Mouse (Mus musculus): ENCODE results near the gene Mboat7.
"Not testable (repeated sequence)": the region's sequence is repeated elsewhere in the genome, so short reads cannot be mapped to it uniquely, and the experiment has no call there.

Mboat7 gene

GRCm38 (mm10) chr7:3692987-3693808 lies at the start of gene Mboat7:
Mboat7 (minus strand) TSS chr7:3693523.
- DNase-seq (ENCODE audit: low spot score in 2 of 2): peak; percentile 96 to 98

DNA sequence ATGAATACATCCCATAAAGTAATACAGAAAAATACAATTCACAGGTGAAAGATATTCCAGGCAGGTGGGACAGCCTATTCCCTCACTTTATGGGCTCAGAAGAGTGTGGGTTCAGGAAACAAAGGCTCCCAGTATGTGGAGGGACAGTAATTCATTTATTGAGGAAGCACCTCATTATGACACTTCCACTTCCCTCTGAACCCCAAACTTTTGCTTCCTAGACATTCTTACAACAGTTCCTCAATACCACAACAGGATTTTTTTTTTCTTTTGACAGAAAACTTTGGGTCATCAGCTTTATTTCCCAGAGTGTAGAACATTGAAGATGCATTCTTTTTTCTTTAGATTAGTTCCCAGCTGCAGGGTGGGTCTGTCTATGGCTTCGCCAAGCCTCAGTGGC lies 39.4 kb upstream of the Mboat7 start:
- DNase-seq (ENCODE audit: low spot score in 2 of 2): not testable (repeated sequence)

DNA sequence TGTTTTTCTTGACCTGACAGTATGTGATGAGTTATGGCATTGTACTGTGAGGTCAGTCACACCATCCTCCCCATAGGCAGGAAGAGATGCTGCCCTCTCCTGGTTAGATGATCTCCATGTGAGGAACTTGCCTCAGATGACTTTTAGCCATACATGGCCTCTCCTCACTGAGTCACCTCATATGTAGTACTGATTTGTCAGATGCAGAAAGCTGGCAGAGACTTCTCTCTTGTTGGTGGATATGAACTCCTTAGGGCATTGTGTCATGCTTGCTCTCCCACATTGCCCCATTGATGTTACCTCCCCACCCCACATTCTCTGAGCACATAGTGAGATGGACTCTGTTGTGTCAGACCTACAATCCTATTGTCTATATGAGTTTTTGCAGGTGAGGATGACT lies 32.1 kb upstream of the Mboat7 start:
- DNase-seq (ENCODE audit: low spot score in 2 of 2): not testable (repeated sequence)

GRCm38 (mm10) chr7:3720268-3720667 lies 26.9 kb upstream of the Mboat7 start, which contains the start of gene Pirb:
Pirb (minus strand) TSS chr7:3720391.
- not testable (repeated sequence) for DNase-seq (ENCODE audit: low spot score in 2 of 2)

GRCm38 (mm10) chr7:3715249-3715648 lies 21.9 kb upstream of the Mboat7 start:
- no peak for DNase-seq (ENCODE audit: low spot score in 2 of 2)

GRCm38 (mm10) chr7:3712264-3712942 lies 19.1 kb upstream of the Mboat7 start:
- no peak for DNase-seq (ENCODE audit: low spot score in 2 of 2)

DNA sequence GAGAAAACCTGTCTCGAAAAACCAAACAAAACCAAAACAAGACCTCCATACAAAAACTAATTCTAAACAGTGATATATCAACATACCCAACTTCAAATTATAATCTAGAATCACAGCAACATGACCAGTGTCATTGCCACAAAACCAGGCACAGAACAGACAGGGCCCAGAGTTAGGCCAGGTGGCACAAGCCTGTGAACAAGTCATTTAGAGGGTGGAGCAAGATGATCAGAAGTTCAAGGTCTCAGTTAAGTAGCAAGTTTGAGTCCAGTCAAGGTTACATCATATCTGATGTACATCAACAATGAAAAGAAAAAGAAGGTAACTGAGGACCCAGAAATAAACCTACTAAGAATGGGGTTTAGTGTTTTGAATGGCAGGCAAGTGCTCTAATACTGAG lies 15.7 kb upstream of the Mboat7 start:
- no peak for DNase-seq (ENCODE audit: low spot score in 2 of 2)

GRCm38 (mm10) chr7:3708447-3708980 lies 15.2 kb upstream of the Mboat7 start:
- not testable (repeated sequence) for DNase-seq (ENCODE audit: low spot score in 2 of 2)

DNA sequence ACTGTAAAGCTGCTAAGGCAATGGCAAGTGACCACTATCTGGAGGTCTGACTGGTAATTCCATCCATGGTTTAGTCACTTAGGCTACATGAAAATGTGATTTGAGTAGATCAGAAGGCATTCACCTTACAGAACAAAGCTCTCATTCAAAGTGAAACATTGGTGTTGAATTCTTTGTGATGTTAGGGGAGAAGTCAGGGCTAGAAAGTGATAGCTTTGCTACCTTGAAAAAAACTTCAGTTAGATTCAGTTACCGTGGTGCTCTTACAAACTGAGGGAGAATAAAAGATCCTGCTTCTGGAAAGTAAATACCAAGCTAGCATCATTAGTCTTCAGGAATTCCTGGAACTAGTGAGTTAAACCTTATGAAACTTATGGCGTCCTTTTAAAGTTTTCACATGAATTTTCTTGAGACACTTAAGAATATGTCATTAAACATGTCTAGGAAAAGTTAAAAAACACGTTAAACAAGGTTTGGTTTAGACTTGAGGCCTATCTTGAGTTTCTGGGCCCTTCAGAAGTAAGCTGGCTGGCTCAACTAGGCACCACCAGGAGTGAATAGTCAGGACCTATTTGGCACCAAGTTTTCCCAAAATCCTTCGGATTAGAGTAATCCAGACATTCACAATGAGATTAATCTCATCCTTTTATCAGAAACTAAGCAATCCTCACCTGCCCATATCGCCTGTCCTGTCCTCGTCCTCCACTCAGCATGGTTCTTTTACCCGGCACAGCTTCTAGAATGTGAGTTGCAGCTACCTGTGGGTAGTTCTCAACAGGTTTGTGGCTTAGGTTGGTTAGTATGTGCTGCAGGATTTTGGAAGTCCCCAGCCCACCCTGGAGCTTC lies 14.5 kb upstream of the Mboat7 start:
- DNase-seq (ENCODE audit: low spot score in 2 of 2): no peak

DNA sequence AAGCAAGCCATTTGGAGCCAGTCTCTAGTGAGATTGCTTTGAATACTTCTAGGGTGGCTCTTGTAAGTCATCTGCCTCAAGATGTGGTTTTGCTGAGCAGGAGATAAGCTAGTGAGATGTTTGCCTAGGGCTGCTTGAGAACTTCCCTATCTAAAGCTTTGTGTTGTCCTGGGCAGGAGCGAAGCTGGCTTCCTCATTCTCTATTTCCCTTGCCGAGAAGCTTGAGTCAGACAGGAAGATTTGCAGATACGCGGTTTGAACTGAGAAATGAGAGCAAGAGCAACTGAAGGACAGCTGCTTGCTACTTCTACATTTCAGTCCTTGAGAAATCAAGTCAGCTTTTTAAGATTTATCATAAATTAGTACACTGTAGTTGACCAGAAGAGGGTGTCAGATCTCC lies 13.7 kb upstream of the Mboat7 start:
- DNase-seq (ENCODE audit: low spot score in 2 of 2): peak; percentile 34 to 55

DNA sequence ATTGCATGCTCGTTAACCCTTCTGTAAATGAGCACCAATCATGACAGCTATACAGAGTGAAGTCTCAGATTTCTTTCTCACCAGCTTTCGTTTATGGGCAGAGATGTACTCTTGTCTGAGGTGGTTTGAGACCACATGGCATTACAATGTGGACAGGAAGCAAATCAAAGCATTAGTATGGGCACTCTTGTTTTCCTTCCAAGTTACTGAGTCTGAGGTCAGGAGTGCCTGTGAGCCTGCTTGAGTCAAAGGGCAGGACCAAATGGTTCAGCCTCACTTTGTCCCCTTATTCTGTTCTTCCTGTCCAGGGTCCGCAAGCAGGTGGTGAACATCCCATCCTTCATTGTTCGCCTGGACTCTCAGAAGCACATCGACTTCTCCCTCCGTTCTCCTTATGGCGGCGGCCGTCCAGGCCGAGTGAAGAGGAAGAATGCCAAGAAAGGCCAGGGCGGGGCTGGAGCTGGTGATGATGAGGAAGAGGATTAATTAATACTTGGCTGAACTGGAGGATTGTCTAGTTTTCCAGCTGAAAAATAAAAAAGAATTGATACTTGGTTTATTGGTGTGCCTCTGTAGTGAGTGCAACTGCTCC lies 13.1 kb upstream of the Mboat7 start:
- peak in 1 of 2 experiments; percentile 15 for DNase-seq (ENCODE audit: low spot score in 2 of 2)

- DNase-seq (ENCODE audit: low spot score in 2 of 2): no peak
Observed at GRCm38 (mm10) chr7:3705911-3706310, 12.6 kb upstream of the Mboat7 start.

GRCm38 (mm10) chr7:3705461-3705860 lies 12.1 kb upstream of the Mboat7 start:
- DNase-seq (ENCODE audit: low spot score in 2 of 2): not testable (repeated sequence)

GRCm38 (mm10) chr7:3704475-3704874 lies 11.2 kb upstream of the Mboat7 start:
- no peak for DNase-seq (ENCODE audit: low spot score in 2 of 2)

DNA sequence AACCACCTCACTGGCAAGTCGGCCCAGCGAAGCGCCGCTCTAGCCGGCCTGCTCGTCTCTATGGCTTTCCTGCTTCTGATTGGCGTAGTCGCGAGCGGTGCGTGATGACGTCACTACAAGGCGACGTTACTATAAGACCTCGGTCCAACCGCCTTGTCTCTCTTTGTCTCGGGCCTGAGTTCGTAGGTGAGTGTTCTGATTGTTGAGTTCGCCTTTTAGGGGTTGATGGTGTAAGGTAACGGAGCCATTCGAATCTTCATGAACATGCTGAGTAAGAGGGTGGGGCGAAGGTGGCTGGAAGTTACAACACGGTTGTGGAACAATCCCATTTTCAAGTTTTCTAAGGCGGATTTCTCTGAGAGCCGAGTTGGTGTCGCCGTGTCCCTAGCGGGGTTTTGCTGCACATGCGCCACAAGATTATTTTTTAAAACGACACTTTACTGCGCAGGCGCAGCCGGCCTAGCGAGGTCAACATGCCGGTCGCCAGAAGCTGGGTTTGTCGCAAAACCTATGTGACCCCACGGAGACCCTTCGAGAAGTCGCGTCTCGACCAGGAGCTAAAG lies 10.6 kb upstream of the Mboat7 start, which contains the start of gene Rps9:
Gene Rps9 (plus strand): TSS at position 115 of the 563 bp plus-strand sequence.
- DNase-seq (ENCODE audit: low spot score in 2 of 2): peak; percentile 96

DNA sequence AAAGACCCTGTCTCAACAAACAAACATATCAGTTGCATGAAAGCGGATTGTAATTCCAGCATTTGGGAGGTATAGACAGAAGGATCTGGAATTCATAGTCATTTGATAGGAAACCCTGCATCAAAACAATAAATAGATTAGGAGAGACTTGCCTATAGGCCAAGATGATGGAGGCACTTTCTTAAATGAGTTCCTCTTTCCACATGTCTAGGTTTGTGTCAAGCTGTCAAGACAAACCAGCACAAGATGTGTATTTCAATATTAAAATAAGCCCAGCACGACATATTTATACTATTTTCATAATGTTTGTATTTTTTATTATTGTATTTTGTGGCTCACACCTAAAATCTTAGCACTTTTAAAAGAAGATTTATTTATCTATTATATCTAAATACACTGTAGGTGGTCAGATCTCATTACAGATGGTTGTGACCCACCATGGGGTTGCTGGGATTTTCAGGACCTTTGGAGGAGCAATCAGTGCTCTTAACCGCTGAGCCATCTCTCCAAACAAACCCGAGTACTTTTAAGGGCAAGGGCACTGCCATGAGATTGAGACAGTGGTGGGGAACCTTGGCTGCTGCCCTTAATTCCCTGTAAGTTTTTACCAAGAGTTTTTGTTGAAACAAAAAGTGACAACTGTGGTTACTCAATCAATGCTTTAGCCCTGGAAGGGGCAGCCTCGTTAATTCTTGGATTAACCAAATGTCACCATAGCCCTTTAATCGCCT lies 10.0 kb upstream of the Mboat7 start:
- DNase-seq (ENCODE audit: low spot score in 2 of 2): no peak

GRCm38 (mm10) chr7:3698471-3698870 lies 5.1 kb upstream of the Mboat7 start:
- DNase-seq (ENCODE audit: low spot score in 2 of 2): no peak

GRCm38 (mm10) chr7:3694949-3695305 lies 1.6 kb upstream of the Mboat7 start:
- peak in 1 of 2 experiments; percentile 39 for DNase-seq (ENCODE audit: low spot score in 2 of 2)

DNA sequence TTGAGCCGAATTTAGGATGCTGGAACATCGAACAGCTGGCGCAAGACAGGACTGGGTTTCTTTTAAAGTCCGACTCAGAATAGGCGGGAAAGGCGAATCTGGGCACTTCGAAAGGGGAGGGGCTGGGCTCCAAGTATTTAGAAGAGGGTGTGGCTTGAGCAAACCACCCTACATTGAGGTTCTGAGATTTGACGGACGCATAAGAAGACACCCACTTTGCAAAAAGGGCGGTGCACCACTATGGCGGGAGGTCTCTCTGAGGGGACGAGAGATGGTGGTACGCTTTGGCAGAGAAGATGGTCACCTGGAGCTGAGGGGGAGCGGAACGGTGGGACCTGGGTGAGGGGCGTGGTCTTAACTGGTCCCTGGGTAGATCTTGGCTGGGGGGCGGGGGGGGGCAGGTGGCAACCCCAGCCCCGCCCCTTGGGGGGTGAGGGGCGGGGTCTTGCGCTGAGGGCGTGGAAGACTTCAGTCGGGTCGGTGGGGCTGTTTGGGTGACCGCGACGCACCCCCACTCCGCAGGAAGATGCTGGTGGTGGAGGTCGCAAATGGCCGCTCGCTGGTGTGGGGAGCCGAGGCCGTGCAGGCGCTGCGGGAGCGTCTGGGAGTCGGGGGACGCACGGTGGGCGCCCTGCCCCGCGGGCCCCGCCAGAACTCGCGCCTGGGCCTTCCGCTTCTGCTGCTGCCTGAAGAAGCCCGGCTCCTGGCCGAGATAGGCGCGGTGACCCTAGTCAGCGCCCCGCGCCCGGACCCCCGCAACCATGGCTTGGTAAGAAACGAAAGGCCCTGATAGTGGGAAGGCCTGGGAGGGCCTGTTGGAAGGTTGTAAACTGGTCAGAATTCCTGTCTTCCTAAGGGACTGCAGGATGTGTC lies 989 bp upstream of the Mboat7 start:
- DNase-seq (ENCODE audit: low spot score in 2 of 2): peak; percentile 77 to 78

GRCm38 (mm10) chr7:3693809-3694075 lies 419 bp upstream of the Mboat7 start:
- no peak for DNase-seq (ENCODE audit: low spot score in 2 of 2)

All from heart, adult 9 months (tissue).